Mouse (Mus musculus): ENCODE measurements around the gene Gng12.

Gene Gng12

GRCm38 (mm10) chr6:66917032-66917431, 20.8 kb downstream of the Gng12 start:
- DNase-seq (ENCODE audit: low spot score): no peak

DNA sequence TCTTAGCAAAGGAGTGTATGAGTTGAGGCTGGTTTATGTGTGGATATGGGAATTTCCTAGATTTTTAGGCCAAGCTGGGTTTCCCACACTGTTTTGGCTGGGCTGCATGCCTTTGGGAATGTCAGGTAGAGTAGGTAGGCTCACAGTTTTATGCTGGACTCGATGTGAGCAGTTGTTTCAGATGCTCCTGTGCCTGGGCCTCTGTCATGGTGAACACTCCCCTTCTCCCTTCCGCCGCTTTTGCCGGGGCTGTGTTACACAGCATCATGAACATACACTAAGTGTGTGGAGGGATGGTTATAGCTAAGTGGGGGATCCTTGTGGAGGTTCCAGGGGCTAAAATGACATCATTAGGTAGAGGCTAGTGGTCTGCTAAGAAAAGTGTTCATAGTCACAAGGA, 24.6 kb downstream of the Gng12 start:
- DNase-seq (ENCODE audit: low spot score): no peak

DNA sequence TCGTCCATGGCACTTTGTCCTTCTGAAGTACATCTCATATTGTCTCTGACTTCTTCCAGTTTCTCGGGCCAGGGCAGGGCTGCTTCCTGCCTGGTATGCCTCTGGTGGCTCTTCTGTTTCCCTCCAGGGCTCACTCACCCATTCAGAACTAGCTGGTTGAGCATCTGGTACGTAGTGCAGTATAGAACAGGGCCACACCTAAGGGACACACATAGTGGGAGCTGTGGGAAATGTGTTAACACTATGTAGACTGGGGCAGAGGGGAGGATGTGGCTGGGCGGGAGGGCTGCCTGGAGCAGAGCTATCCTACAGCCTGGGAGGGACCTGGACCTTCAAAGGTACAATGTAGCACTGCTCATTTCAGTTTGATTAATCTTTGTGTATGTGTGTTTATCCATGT, 25.6 kb downstream of the Gng12 start:
- no peak for DNase-seq (ENCODE audit: low spot score)

- no peak for DNase-seq (ENCODE audit: low spot score)
Measured at GRCm38 (mm10) chr6:66922501-66922900, 26.3 kb downstream of the Gng12 start.

DNA sequence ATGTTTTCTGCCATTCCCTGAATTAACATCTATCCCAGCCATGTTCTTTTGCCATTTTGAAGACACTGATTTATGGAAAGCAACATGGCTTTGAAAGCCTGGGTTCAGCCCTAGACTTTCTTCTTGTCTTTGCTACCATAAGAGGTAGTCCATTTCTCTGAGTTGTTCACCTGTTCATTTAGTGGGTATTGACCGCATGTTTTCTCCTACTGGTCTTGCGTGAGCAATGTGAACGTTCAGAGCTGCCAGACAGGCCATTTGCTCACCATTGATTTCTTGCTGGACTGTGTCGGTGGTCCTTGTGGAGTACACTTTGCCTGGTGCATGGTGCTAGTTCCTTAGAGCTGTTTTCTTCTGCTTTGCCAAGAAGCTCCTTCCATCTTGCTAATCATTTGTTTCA, 27.7 kb downstream of the Gng12 start:
- no peak for DNase-seq (ENCODE audit: low spot score)

DNA sequence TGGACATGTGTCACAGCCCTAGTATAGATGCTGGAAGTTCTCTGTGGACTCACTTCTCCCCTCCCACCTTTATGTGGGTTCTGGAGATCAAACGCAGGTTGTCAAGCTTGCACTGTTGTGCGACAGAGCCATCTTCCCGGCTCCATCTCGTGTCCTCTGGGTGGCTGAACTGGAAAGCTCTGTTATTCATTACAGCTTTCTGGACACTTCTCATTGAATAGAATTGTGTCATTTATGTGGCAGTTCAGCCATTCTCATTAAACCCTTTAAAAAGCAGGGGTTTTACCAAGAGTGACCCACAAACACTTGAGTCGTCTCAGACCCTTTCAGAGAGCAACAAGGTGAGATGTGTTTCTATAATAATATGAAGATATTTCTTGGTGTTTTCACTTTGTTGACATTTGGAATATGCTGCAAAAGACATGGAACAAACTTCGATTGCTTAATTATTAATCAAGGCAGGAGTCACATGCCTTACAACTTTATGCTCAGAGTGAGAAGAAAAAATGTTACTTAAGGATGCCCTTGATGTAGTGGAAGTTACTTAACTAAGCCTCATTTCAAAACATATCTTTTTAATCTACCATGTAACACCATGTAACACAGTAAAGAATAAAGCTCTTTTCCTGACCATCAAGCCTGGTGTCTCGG, 28.2 kb downstream of the Gng12 start:
- no peak for DNase-seq (ENCODE audit: low spot score)

- DNase-seq (ENCODE audit: low spot score): no peak
Measured at GRCm38 (mm10) chr6:66926269-66926668, 30.1 kb downstream of the Gng12 start.

GRCm38 (mm10) chr6:66928972-66929645, 32.9 kb downstream of the Gng12 start:
- DNase-seq (ENCODE audit: low spot score): no peak

GRCm38 (mm10) chr6:66929694-66930093, 33.5 kb downstream of the Gng12 start:
- no peak for DNase-seq (ENCODE audit: low spot score)

DNA sequence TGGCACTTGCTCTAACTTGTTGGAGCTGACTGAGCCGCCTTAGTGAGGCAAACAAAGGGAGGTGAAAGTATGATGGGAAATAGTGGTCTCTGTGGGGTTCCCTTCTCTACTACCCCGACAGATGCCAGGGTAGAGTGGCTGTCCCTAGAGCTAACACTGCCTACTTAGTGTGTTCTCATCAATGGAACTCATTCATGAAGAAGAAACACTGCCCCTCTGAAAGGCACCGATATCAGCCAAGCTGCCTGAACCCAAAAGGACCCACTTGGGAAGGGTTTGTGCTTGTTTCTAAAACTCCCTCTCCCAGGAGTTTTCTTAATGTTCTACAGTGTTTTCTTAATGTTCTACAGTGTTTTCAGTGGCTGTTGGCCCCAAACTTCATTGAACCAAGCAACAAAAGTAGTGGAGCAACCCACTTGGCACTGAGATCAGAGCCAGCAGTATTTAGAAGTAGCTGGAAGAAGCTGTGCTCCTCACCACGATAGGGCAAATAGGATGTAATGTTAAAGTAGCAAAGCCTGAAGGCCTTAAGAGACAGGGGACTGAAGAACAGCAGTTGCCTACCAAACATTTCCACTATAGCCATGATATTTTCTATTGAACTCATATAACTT, 36.1 kb downstream of the Gng12 start:
- no peak for DNase-seq (ENCODE audit: low spot score)

DNA sequence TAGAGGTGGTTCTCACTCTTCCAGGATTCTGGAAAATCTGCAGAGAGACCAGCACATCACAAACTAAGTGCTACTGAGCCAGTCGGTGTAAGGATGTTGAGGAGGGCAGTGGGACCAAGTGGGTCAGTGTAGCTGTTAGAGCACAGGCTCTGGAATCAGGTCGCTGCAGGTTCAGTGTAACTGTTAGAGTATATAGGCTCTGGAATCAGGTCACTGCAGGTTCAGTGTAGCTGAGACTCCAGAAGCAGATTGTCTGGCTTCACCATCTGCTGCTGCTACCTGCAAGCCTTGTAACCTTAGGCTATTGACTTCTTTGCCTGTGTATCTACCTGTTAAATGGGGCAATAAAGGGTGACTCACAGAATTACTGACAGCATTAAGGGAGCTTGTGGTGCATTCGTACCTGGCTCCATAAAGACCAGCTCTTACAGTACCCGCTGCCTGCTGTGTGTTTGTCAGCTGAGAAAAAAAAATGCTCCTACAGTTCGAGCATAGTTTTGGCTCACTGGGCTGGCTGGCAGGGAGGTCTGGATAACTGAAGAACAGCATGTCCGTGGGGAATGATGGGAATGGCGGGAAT, 44.5 kb downstream of the Gng12 start:
- no peak for DNase-seq (ENCODE audit: low spot score)

- no peak for DNase-seq (ENCODE audit: low spot score)
Measured at GRCm38 (mm10) chr6:66941792-66942191, 45.6 kb downstream of the Gng12 start.

DNA sequence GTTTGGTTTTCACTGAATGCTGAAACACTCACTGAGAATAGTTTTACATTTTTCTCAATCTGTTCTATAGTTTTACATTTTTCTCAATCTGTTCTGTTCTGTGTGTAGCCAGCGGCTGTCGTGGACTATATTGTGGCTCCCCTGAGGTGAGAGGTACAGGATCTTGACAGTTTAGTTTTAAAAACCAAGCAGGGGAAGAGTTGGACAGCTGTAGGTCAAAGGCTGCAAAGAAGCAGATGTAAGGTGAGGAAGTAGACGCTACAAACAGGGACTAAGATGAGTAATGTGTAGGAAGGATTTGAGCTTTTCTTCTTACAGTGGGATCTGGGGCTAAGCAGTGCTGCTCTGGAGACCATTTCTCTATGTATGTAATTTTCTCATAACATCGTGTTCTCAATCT, 46.6 kb downstream of the Gng12 start:
- no peak for DNase-seq (ENCODE audit: low spot score)

GRCm38 (mm10) chr6:66943367-66944189, 47.4 kb downstream of the Gng12 start:
- no peak for DNase-seq (ENCODE audit: low spot score)

DNA sequence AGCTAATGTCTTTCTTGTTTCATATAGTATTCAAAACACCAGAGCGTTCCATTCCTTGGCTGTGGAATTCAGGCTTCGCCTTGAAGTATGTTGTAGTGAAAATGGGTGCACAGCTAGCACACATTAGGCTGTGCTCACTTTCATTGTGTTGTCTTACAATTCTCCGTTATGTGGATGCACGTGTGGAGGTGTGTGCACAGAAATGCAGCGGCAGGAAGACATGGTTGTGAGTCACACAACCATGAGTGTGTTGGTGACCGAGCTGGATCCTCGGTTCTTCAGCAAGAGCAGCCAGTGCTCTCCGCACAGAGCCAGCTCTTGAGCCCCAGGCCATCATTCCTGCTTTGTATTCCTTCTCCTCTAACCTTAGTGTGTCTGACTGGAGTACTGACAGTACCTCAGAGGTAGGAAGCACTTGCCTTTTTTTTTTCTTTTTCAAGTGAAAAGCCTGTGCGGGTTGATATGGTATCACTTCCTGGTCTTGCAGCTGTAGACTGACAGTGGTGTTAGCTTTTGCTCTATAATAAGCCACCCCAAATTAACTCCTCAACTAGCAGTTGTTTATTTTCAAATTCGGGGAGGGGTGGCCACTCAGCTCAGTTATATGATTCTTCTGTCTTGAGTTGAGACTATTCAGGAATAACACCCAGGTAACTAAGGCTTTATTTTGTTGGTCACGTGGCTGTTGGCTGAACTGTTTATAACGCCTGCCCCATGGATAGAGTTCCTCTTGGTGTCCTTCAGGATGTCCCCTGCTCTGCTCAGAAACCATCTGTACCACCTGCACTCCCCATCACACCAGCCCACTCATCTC, 48.2 kb downstream of the Gng12 start:
- no peak for DNase-seq (ENCODE audit: low spot score)

GRCm38 (mm10) chr6:66945004-66945356, 48.8 kb downstream of the Gng12 start:
- no peak for DNase-seq (ENCODE audit: low spot score)

GRCm38 (mm10) chr6:66948111-66948510, 51.9 kb downstream of the Gng12 start:
- no peak for DNase-seq (ENCODE audit: low spot score)

- no peak for DNase-seq (ENCODE audit: low spot score)
Measured at GRCm38 (mm10) chr6:66948848-66949247, 52.7 kb downstream of the Gng12 start.

DNA sequence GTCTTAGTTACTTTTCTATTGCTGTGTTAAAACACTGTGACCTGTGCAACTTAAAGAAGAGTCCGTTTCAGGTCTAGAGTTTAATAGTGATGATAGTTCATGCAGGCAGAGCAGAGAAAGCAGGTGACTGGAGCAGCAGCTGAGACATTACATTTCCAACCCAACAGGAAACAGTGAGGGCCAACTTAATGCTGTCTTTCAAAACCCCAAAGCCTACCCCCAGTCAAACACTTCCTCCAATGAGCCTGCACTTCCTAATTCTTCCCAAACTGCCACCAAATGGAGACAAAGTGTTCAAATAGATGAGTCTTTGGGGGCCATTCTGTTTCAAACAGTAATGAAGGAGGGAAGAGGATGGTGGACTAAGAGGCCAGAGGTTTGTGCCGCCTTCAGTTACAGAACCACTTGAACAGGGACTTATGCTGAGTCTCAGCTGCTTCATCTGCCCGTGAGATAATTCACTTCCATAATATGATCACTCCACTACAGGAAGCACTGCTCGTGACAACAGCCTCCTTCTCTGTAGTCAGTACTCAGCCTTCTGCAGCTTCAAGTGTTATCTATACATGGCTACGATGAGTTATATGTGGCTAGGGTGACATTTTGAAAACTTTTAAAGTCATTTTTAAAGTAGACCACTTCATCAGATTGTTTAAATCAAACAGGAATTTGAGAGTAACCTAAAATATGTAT, 55.7 kb downstream of the Gng12 start:
- no peak for DNase-seq (ENCODE audit: low spot score)

GRCm38 (mm10) chr6:66953951-66954519, 57.8 kb downstream of the Gng12 start:
- DNase-seq (ENCODE audit: low spot score): no peak

Measured in lung, postnatal 25 days (tissue).